Mouse (Mus musculus) ES-E14 (cell line): ENCODE measurements around the gene Fam172a. TPM values are rescaled to one million over a fixed set of nuclear protein-coding genes. Genes with fewer than 3 reads are reported as not detected.

Experiments
- DNase-seq: peaks from one replicate; pipeline ENCODE4 v3.0.0-alpha.2; 2013; ENCODE audit warnings: low read depth, low spot score
- H3K27ac ChIP-seq: 2 replicates; pipeline ENCODE4 v1.5.1; 2012; ENCODE audit warnings: low read depth, mild to moderate bottlenecking, low read length, moderate library complexity, mixed read lengths; ENCODE audit not compliant: poor library complexity, insufficient read depth, severe bottlenecking
- H3K36me3 ChIP-seq: 2 replicates; pipeline ENCODE4 v1.6.1; 2012; ENCODE audit warnings: mild to moderate bottlenecking, low read length, moderate library complexity, mixed read lengths; ENCODE audit not compliant: control insufficient read depth, poor library complexity, insufficient read depth, severe bottlenecking
- H3K4me1 ChIP-seq, 2 experiments: fragments of 150-350 bp in 1 of 2; sonication (generic) in 1 of 2; 2 replicates each; pipeline ENCODE4 v1.6.1; 2012; ENCODE audit warnings: low read length in 2 of 2, mild to moderate bottlenecking in 1 of 2, mixed read lengths in 1 of 2; ENCODE audit not compliant: control insufficient read depth in 2 of 2, insufficient read depth in 2 of 2, poor library complexity in 1 of 2
- H3K4me3 ChIP-seq, 2 experiments: fragments of 150-350 bp in 1 of 2; sonication (generic) in 1 of 2; 2 replicates each; pipeline ENCODE4 v1.5.1; 2012; ENCODE audit warnings: low read length in 2 of 2, low read depth in 1 of 2, mild to moderate bottlenecking in 1 of 2, mixed read lengths in 1 of 2; ENCODE audit not compliant: insufficient read depth in 1 of 2, poor library complexity in 1 of 2, severe bottlenecking in 1 of 2
- H3K9ac ChIP-seq: 2 replicates; pipeline ENCODE4 v1.6.1; 2012; ENCODE audit warnings: low read depth, mild to moderate bottlenecking, low read length, mixed read lengths; ENCODE audit not compliant: poor library complexity, insufficient read depth, severe bottlenecking
- H3K9me3 ChIP-seq: fragments of 150-350 bp; sonication (generic); 2 replicates; pipeline ENCODE4 v1.6.1; 2012; ENCODE audit warnings: low read depth, mild to moderate bottlenecking, low read length; ENCODE audit not compliant: control insufficient read depth, insufficient read depth
- CHD2 ChIP-seq: IDR thresholded peaks from 2 replicates; pipeline ENCODE4 v1.6.1; 2014; ENCODE audit warnings: mild to moderate bottlenecking, low read depth, low read length, inconsistent platforms
- HCFC1 ChIP-seq: IDR thresholded peaks from 2 replicates; pipeline ENCODE4 v1.6.1; 2012; ENCODE audit warnings: low read length, inconsistent platforms, borderline replicate concordance; ENCODE audit not compliant: insufficient read depth
- MAFK ChIP-seq: IDR thresholded peaks from 2 replicates; pipeline ENCODE4 v1.6.1; 2014; ENCODE audit warnings: mild to moderate bottlenecking, low read depth, low read length, inconsistent platforms; ENCODE audit not compliant: insufficient read depth
- ZC3H11A ChIP-seq: IDR thresholded peaks from 2 replicates; pipeline ENCODE4 v1.6.1; 2012; ENCODE audit warnings: low read depth, mild to moderate bottlenecking, inconsistent platforms, low read length, borderline replicate concordance
- ZNF384 ChIP-seq: IDR thresholded peaks from 2 replicates; pipeline ENCODE4 v1.6.1; 2012; ENCODE audit warnings: low read depth, low read length, inconsistent platforms
- in situ Hi-C, 2 experiments: fragments of 600-800 bp; cut with MboI; formaldehyde crosslinking; loops; one replicate each; pipeline ENCODE4 v1.15.1; 2025; ENCODE audit warnings: low sequenced_read_pairs in 2 of 2, inconsistent platforms in 1 of 2; ENCODE audit not compliant: unreplicated experiment in 2 of 2
- total RNA-seq: library from RNA; depleted of rRNA; stranded (reverse); fragments of 300-350 nt; gene quantifications from 2 replicates; pipeline ENCODE4 v1.2.3, GENCODE M21; 2012

Fam172a gene
- total RNA-seq, 1 experiment: 8.7 TPM

GRCm38 (mm10) chr13:78187833-78188232 is 486.0 kb downstream of the Fam172a start:
- Histone ChIP-seq H3K36me3 (no peaks in the 10 kb centered on the region), H3K4me3 (no peak overlapping the region), H3K4me1 (no peaks in the 10 kb centered on the region)

GRCm38 (mm10) chr13:78189586-78189985 is 487.8 kb downstream of the Fam172a start:
- Histone ChIP-seq H3K27ac (no peak overlapping the region), H3K4me3 (no peak overlapping the region)

More at GRCm38 (mm10) chr13:78187833-78188232, 486.0 kb downstream of the Fam172a start:
- TF ChIP-seq MAFK (no peak), HCFC1 (no peak), ZC3H11A (no peak), ZNF384 (no peak), CHD2 (no peak)
- in situ Hi-C loops: loop anchor here in 1 of 2 experiments (10.0 to 25.0 kb wide), 2 partner anchors 203 to 1351 kb away; no protein-coding TSS in a partner anchor
- DNase-seq: no peak
- H3K9ac ChIP-seq: no peak overlapping the region
- no peaks in the 10 kb centered on the region for H3K9me3 ChIP-seq
- H3K27ac ChIP-seq: no peak overlapping the region

GRCm38 (mm10) chr13:78193211-78193610 is 491.4 kb downstream of the Fam172a start:
- Histone ChIP-seq H3K4me3 (no peak overlapping the region), H3K36me3 (no peaks in the 10 kb centered on the region), H3K9me3 (no peaks in the 10 kb centered on the region), H3K4me1 (peaks cover 1 to 7% of the 10 kb centered on the region in 2 experiments; a peak in 1 of 4 replicates), H3K27ac (no peak overlapping the region), H3K9ac (no peak overlapping the region)
- in situ Hi-C loops: loop anchor here in 1 of 2 experiments (25.0 kb wide), 1 partner anchor 1356 kb away; no protein-coding TSS in a partner anchor
- DNase-seq: no peak
- TF ChIP-seq ZNF384 (no peak), MAFK (no peak), CHD2 (no peak), HCFC1 (no peak), ZC3H11A (no peak)

More at GRCm38 (mm10) chr13:78189586-78189985, 487.8 kb downstream of the Fam172a start:
- no peak for TF ChIP-seq HCFC1
- no peak for TF ChIP-seq CHD2
- TF ChIP-seq MAFK: no peak
- no peak for TF ChIP-seq ZC3H11A
- TF ChIP-seq ZNF384: no peak
- Histone ChIP-seq H3K4me1 (peaks cover 0 to under 1% of the 10 kb centered on the region in 2 experiments; a peak in 1 of 4 replicates), H3K36me3 (no peaks in the 10 kb centered on the region), H3K9me3 (no peaks in the 10 kb centered on the region), H3K9ac (no peak overlapping the region)
- in situ Hi-C loops: loop anchor here in 1 of 2 experiments (10.0 to 25.0 kb wide), 2 partner anchors 205 to 1352 kb away; no protein-coding TSS in a partner anchor
- no peak for DNase-seq

- Histone ChIP-seq H3K36me3 (no peaks in the 10 kb centered on the region), H3K4me1 (peaks cover 1 to 7% of the 10 kb centered on the region in 2 experiments; a peak in 1 of 4 replicates)
- TF ChIP-seq ZC3H11A (no peak), MAFK (no peak), HCFC1 (no peak), ZNF384 (no peak), CHD2 (no peak)
Observed at GRCm38 (mm10) chr13:78194135-78194849, 492.5 kb downstream of the Fam172a start.

More at GRCm38 (mm10) chr13:78194135-78194849, 492.5 kb downstream of the Fam172a start:
- H3K4me3 ChIP-seq: peak overlapping the region in 1 of 2 experiments; percentile 42; a peak in 1 of 4 replicates
- no peaks in the 10 kb centered on the region for H3K9me3 ChIP-seq
- in situ Hi-C loops: loop anchor here in 1 of 2 experiments (25.0 kb wide), 1 partner anchor 1357 kb away; no protein-coding TSS in a partner anchor
- no peak for DNase-seq
- no peak overlapping the region for H3K9ac ChIP-seq
- no peak overlapping the region for H3K27ac ChIP-seq
